Mouse (Mus musculus) CH12.LX (cell line): ENCODE measurements at regions not wholly inside any gene's neighbourhood (a gene's known extent, or its start where the extent isn't known, plus 50 kb on each side); places are given as distances from the start of the nearest gene placed in this dataset.

ENCODE experiments used
- DNase-seq: peaks from one replicate; pipeline ENCODE4 v3.0.0-alpha.2; 2013; ENCODE audit errors: extremely low read depth
- H3K27ac ChIP-seq: 2 replicates; pipeline ENCODE4 v1.5.1; 2012; ENCODE audit warnings: low read depth, mild to moderate bottlenecking, control low read depth, moderate library complexity; ENCODE audit not compliant: insufficient read depth
- H3K27me3 ChIP-seq: replicated peaks from 2 replicates; pipeline ENCODE3; 2012; ENCODE audit warnings: inconsistent platforms
- H3K36me3 ChIP-seq, 2 experiments: replicated peaks in 1 of 2; 2 replicates each; pipeline versions ENCODE3 to v1.6.1; 2012; ENCODE audit warnings: inconsistent platforms in 1 of 2, low read length in 1 of 2, mild to moderate bottlenecking in 1 of 2, mixed read lengths in 1 of 2, moderate library complexity in 1 of 2; ENCODE audit not compliant: control insufficient read depth in 1 of 2, insufficient read depth in 1 of 2
- H3K4me1 ChIP-seq, 2 experiments: 2 replicates each; pipeline ENCODE4 v1.6.1; 2012; ENCODE audit warnings: inconsistent platforms in 1 of 2, moderate library complexity in 1 of 2; ENCODE audit not compliant: insufficient read depth in 2 of 2, control insufficient read depth in 1 of 2
- H3K4me2 ChIP-seq: 2 replicates; pipeline ENCODE4 v1.6.1; 2012; ENCODE audit warnings: low read depth, mild to moderate bottlenecking, control low read depth; ENCODE audit not compliant: poor library complexity, insufficient read depth, severe bottlenecking
- H3K4me3 ChIP-seq, 3 experiments: fragments of 150-350 bp in 1 of 3; sonication (generic) in 1 of 3; replicated peaks in 1 of 3; 2 replicates each; pipeline versions ENCODE3 to v1.5.1; 2011 to 2012; ENCODE audit warnings: low read depth in 2 of 3, low read length in 2 of 3, mild to moderate bottlenecking in 2 of 3, moderate library complexity in 2 of 3, control low read depth in 1 of 3, improper control_type of control experiment in 1 of 3, inconsistent platforms in 1 of 3, mixed read lengths in 1 of 3; ENCODE audit not compliant: poor library complexity in 1 of 3
- H3K79me2 ChIP-seq: replicated peaks from 2 replicates; pipeline ENCODE4 v1.6.1; 2012; ENCODE audit warnings: mild to moderate bottlenecking, moderate library complexity; ENCODE audit not compliant: control insufficient read depth, poor library complexity, insufficient read depth, severe bottlenecking; ENCODE audit errors: extremely low read depth
- H3K9ac ChIP-seq: 2 replicates; pipeline ENCODE4 v1.6.1; 2012; ENCODE audit warnings: low read depth, mild to moderate bottlenecking, control low read depth, moderate library complexity; ENCODE audit not compliant: insufficient read depth
- H3K9me3 ChIP-seq: replicated peaks from 2 replicates; pipeline ENCODE3; 2012; ENCODE audit warnings: low read length, inconsistent platforms, mixed read lengths
- BHLHE40 ChIP-seq: IDR thresholded peaks from 2 replicates; pipeline ENCODE4 v1.6.1; 2011; ENCODE audit warnings: mild to moderate bottlenecking, low read depth, low read length, improper control_type of control experiment
- CHD1 ChIP-seq: IDR thresholded peaks from 2 replicates; pipeline ENCODE4 v1.6.1; 2012; ENCODE audit warnings: low read depth, low read length, improper control_type of control experiment, inconsistent platforms
- CHD2 ChIP-seq: IDR thresholded peaks from 2 replicates; pipeline ENCODE4 v1.6.1; 2011; ENCODE audit warnings: low read length, improper control_type of control experiment
- ELF1 ChIP-seq: IDR thresholded peaks from 2 replicates; pipeline ENCODE4 v1.6.1; 2014; ENCODE audit warnings: low read depth, mild to moderate bottlenecking, inconsistent platforms, low read length, improper control_type of control experiment
- EP300 ChIP-seq: IDR thresholded peaks from 2 replicates; pipeline ENCODE4 v1.6.1; 2011; ENCODE audit warnings: low read length, improper control_type of control experiment
- ETS1 ChIP-seq: conservative IDR thresholded peaks from 2 replicates; pipeline ENCODE4 v1.6.1; 2012; ENCODE audit warnings: low read depth, mild to moderate bottlenecking, inconsistent platforms, low read length, improper control_type of control experiment, moderate library complexity
- GABPA ChIP-seq: IDR thresholded peaks from 2 replicates; pipeline ENCODE4 v1.6.1; 2012; ENCODE audit warnings: low read depth, low read length, improper control_type of control experiment, inconsistent platforms; ENCODE audit not compliant: insufficient replicate concordance
- HCFC1 ChIP-seq: IDR thresholded peaks from 2 replicates; pipeline ENCODE4 v1.6.1; 2012; ENCODE audit warnings: low read depth, mild to moderate bottlenecking, inconsistent platforms, low read length, improper control_type of control experiment
- IRF4 ChIP-seq: IDR thresholded peaks from 2 replicates; pipeline ENCODE4 v1.6.1; 2014; ENCODE audit warnings: low read depth, mild to moderate bottlenecking, inconsistent platforms, low read length, improper control_type of control experiment
- JUN ChIP-seq: IDR thresholded peaks from 2 replicates; pipeline ENCODE4 v1.6.1; 2011; ENCODE audit warnings: low read depth, mild to moderate bottlenecking, low read length, improper control_type of control experiment, moderate library complexity; ENCODE audit not compliant: insufficient read depth
- KAT2A ChIP-seq: IDR thresholded peaks from 2 replicates; pipeline ENCODE4 v1.6.1; 2012; ENCODE audit warnings: low read length, improper control_type of control experiment, inconsistent platforms; ENCODE audit not compliant: insufficient replicate concordance
- MAX ChIP-seq: IDR thresholded peaks from 2 replicates; pipeline ENCODE4 v1.6.1; 2011; ENCODE audit warnings: low read length, improper control_type of control experiment
- MEF2A ChIP-seq: IDR thresholded peaks from 2 replicates; pipeline ENCODE4 v1.6.1; 2014; ENCODE audit warnings: low read depth, mild to moderate bottlenecking, inconsistent platforms, low read length, improper control_type of control experiment, borderline replicate concordance
- MXI1 ChIP-seq: IDR thresholded peaks from 2 replicates; pipeline ENCODE4 v1.6.1; 2011; ENCODE audit warnings: mild to moderate bottlenecking, low read depth, low read length, improper control_type of control experiment
- NRF1 ChIP-seq: IDR thresholded peaks from 2 replicates; pipeline ENCODE4 v1.6.1; 2014; ENCODE audit warnings: low read depth, mild to moderate bottlenecking, inconsistent platforms, low read length, improper control_type of control experiment, moderate library complexity
- PAX5 ChIP-seq: IDR thresholded peaks from 2 replicates; pipeline ENCODE4 v1.6.1; 2012; ENCODE audit warnings: low read length, inconsistent platforms, mixed read lengths
- POLR2A ChIP-seq: IDR thresholded peaks from 2 replicates; pipeline ENCODE4 v1.6.1; 2011; ENCODE audit warnings: low read depth, mild to moderate bottlenecking, improper control_type of control experiment, low read length
- POLR2AphosphoS2 ChIP-seq: IDR thresholded peaks from 2 replicates; pipeline ENCODE4 v1.6.1; 2011; ENCODE audit warnings: low read depth, low read length, improper control_type of control experiment
- RCOR1 ChIP-seq: conservative IDR thresholded peaks from 2 replicates; pipeline ENCODE4 v1.6.1; 2012; ENCODE audit warnings: low read depth, mild to moderate bottlenecking, inconsistent platforms, low read length, improper control_type of control experiment
- UBTF ChIP-seq: IDR thresholded peaks from 2 replicates; pipeline ENCODE4 v1.6.1; 2012; ENCODE audit warnings: low read depth, mild to moderate bottlenecking, inconsistent platforms, low read length, improper control_type of control experiment, moderate library complexity
- ZC3H11A ChIP-seq: IDR thresholded peaks from 2 replicates; pipeline ENCODE4 v1.6.1; 2012; ENCODE audit warnings: low read depth, mild to moderate bottlenecking, inconsistent platforms, low read length, improper control_type of control experiment
- ZKSCAN1 ChIP-seq: IDR thresholded peaks from 2 replicates; pipeline ENCODE4 v1.6.1; 2012; ENCODE audit warnings: low read depth, inconsistent platforms, low read length, improper control_type of control experiment, borderline replicate concordance
- ZMIZ1 ChIP-seq: IDR thresholded peaks from 2 replicates; pipeline ENCODE4 v1.6.1; 2012; ENCODE audit warnings: low read depth, mild to moderate bottlenecking, inconsistent platforms, low read length, improper control_type of control experiment
- dilution Hi-C: fragments of 300-500 bp; cut with MboI; formaldehyde crosslinking; loops from 2 replicates; pipeline ENCODE4 v1.14.3; 2020; ENCODE audit warnings: low sequenced_read_pairs; ENCODE audit not compliant: extremely low pct_unique_long_range_greater_than_20kb, extremely low pct_ligation_motif_present
- in situ Hi-C: fragments of 300-500 bp; cut with MboI; formaldehyde crosslinking; loops from 3 replicates; pipeline ENCODE4 v1.14.3; 2019; ENCODE audit warnings: low sequenced_read_pairs, low pct_ligation_motif_present, low pct_unique_long_range_greater_than_20kb, mixed read lengths

- H3K9me3 ChIP-seq = peaks cover 33% of the 10 kb centered on the region
- TF ChIP-seq MAX (no peak), GABPA (no peak), ETS1 (no peak), JUN (no peak), EP300 (no peak), MEF2A (no peak), BHLHE40 (no peak), CHD2 (no peak), RCOR1 (no peak), PAX5 (no peak), KAT2A (no peak), POLR2AphosphoS2 (no peak), MXI1 (no peak)
- in situ Hi-C loops = no loop called here
- no peak overlapping the region for H3K27ac ChIP-seq
- no peak for DNase-seq
- H3K4me1 ChIP-seq = no peaks in the 10 kb centered on the region
- no peaks in the 10 kb centered on the region for H3K36me3 ChIP-seq
- no peak overlapping the region for H3K4me2 ChIP-seq
- H3K4me3 ChIP-seq = no peak overlapping the region
- no peaks in the 10 kb centered on the region for H3K27me3 ChIP-seq
- H3K79me2 ChIP-seq = no peaks in the 10 kb centered on the region
- no peak overlapping the region for H3K9ac ChIP-seq
- dilution Hi-C loops = no loop called here
These were observed 364.2 kb upstream of the Prickle1 start for GRCm38 (mm10) chr15:93959931-93960330.

- dilution Hi-C loops = no loop called here
These were observed 362.4 kb upstream of the Prickle1 start for GRCm38 (mm10) chr15:93958086-93958485.

More at GRCm38 (mm10) chr15:93958086-93958485, 362.4 kb upstream of the Prickle1 start:
- Histone ChIP-seq H3K36me3 (no peaks in the 10 kb centered on the region), H3K4me2 (no peak overlapping the region), H3K27ac (no peak overlapping the region), H3K9ac (no peak overlapping the region), H3K9me3 (peaks cover 32% of the 10 kb centered on the region), H3K4me3 (no peak overlapping the region), H3K4me1 (no peaks in the 10 kb centered on the region; a peak in 1 of 4 replicates), H3K79me2 (no peaks in the 10 kb centered on the region), H3K27me3 (no peaks in the 10 kb centered on the region)
- in situ Hi-C loops = no loop called here
- TF ChIP-seq CHD2 (no peak), ZMIZ1 (no peak), GABPA (no peak), ELF1 (no peak), KAT2A (no peak), NRF1 (no peak), PAX5 (no peak), BHLHE40 (no peak), CHD1 (no peak), POLR2A (no peak), ETS1 (no peak), UBTF (no peak), ZC3H11A (no peak), ZKSCAN1 (no peak), IRF4 (no peak), MXI1 (no peak), MAX (no peak), HCFC1 (no peak)
- no peak for DNase-seq
